Mouse (Mus musculus) left cerebral cortex, adult 8-10 months (tissue): ENCODE results near the gene 1700028J19Rik. TPM values are rescaled to one million over a fixed set of nuclear protein-coding genes. Genes with fewer than 3 reads are reported as not detected.

Experiments used
- total RNA-seq, 4 experiments: library from RNA; stranded (reverse); gene quantifications; 2 replicates each; pipeline ENCODE4 v1.2.4; 2022

1700028J19Rik gene
- total RNA-seq, 4 experiments from 2014 or later: 0.87 to 1.8 (median 1.4) TPM

Other genes with a start within 250 kb of the 1700028J19Rik start
- gene Klk1b26, start 234.5 kb downstream of the 1700028J19Rik start, total RNA-seq: not detected
- gene Klk1b27, start 194.4 kb downstream of the 1700028J19Rik start, total RNA-seq: not detected
- gene Klk1b21, start 144.4 kb downstream of the 1700028J19Rik start, total RNA-seq: not detected
- gene Klk1b22, start 134.0 kb downstream of the 1700028J19Rik start, total RNA-seq: not detected
- gene Klk1b16, start 109.9 kb downstream of the 1700028J19Rik start, total RNA-seq: not detected
- gene Klk1b24, start 58.5 kb downstream of the 1700028J19Rik start, total RNA-seq: not detected
- not detected for gene Klk1b3, start 48.5 kb downstream of the 1700028J19Rik start, total RNA-seq
- not detected for gene Klk1b4, start 39.3 kb downstream of the 1700028J19Rik start, total RNA-seq
- gene Klk1b5, start 30.8 kb downstream of the 1700028J19Rik start, total RNA-seq: not detected
- gene Klk1, start 21.3 kb downstream of the 1700028J19Rik start, total RNA-seq: not detected
- gene Gm36864, start 10.5 kb downstream of the 1700028J19Rik start, total RNA-seq: not detected
- gene 2410002F23Rik, start within 50 bp of the 1700028J19Rik start, total RNA-seq: 10 to 100 TPM; 81.6 to 96.2 (median 87.1) TPM
- gene Acp4, start 10.7 kb upstream of the 1700028J19Rik start, total RNA-seq: under 1 TPM in 1 of 4 experiments, not detected in 3; 0.21 TPM
- gene Gm15517, start 14.8 kb upstream of the 1700028J19Rik start, total RNA-seq: not detected
- 1 to 10 TPM; 2.6 to 3.7 (median 3.1) TPM for gene Clec11a, start 60.2 kb upstream of the 1700028J19Rik start, total RNA-seq
- gene Shank1, start 63.6 kb upstream of the 1700028J19Rik start, total RNA-seq: 100 to 1,000 TPM; 509 to 568 (median 540) TPM
- 10 to 100 TPM; 64.0 to 74.2 (median 69.8) TPM for gene Syt3, start 137.4 kb upstream of the 1700028J19Rik start, total RNA-seq
- 1 to 10 TPM; 1.5 to 2.8 (median 2.2) TPM for gene 1700008O03Rik, start 139.1 kb upstream of the 1700028J19Rik start, total RNA-seq
- gene Lrrc4b, start 182.3 kb upstream of the 1700028J19Rik start, total RNA-seq: 100 to 1,000 TPM; 272 to 301 (median 284) TPM
- 1 to 10 TPM; 5.2 to 9.7 (median 6.4) TPM for gene Aspdh, start 218.7 kb upstream of the 1700028J19Rik start, total RNA-seq
- 10 to 100 TPM; 84.0 to 90.6 (median 87.5) TPM for gene Josd2, start 221.3 kb upstream of the 1700028J19Rik start, total RNA-seq
- 100 to 1,000 TPM; 186 to 208 (median 193) TPM for gene Emc10, start 249.8 kb upstream of the 1700028J19Rik start, total RNA-seq
- gene Fam71e1, start 249.9 kb upstream of the 1700028J19Rik start, total RNA-seq: 10 to 100 TPM; 19.7 to 22.5 (median 20.8) TPM